Mouse (Mus musculus): ENCODE data around the gene Eps8l3.
"Not testable (repeated sequence)": the region's sequence is repeated elsewhere in the genome, so short reads cannot be mapped to it uniquely, and the experiment has no call there.

Gene Eps8l3

DNA sequence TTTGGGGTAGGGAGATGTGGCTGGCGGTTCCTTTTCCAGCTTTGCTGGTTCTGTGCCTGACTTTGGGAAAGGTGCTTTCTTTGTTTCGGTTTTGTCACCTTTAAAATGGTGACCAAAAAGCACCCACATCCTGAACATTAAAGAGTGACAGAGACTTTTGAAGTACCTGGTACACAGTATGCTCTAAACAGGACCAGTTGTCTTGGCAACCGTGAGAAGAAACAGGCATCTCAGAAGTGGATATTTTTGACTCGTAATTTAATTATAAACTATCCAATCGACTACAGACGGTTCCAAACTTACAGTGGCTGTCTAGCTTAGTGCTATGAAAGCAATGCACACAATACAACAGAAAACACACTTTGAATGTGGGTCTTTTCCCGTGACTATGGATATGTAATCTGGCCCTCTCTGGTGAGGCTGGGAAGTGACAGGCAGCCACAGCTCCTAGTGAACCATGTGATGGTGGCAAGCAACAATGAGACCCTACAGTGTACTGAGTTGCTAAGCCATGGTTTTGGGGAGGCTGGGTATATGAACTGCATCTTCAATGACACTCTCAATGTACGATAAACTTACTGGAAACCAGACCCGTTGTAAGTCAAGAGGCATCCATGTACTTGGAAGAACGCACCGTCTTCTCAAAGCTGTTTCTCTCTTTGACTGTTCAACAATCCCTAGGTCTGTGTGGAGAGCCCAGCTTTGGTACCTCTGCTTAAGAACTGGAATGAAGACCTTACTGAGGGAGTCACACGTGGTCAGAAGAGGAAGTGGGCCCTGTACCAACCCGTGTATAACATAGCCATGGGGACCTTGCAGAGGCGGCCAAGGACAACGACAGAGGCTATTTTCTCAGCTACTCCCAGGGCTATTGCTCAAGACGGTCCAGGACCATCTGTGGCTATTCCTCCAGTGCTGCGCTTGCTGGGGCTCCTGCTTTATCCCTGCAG lies 23.5 kb upstream of the Eps8l3 start:
- no peak for DNase-seq (ENCODE audit: low spot score)

DNA sequence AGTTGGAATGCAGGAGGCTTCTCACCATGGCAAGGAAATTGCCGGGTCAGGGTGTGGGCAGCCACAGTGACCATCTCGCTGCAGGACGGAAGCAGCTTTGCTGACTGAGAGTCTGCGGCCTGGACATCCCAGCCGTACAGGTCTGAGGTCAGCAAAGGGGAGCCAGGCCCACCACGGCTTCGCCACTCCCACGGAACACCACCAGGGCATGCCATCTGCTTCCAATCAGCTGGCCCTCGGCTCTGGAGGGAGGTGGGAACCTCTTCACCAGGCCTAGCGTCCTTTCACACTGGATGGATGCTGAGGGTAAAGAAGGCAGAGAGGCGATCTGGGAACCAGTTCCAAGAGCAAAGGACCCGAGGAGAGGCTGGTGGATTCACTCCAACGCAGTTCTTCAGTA lies 21.7 kb upstream of the Eps8l3 start:
- DNase-seq (ENCODE audit: low spot score) = no peak

GRCm38 (mm10) chr3:107857646-107858045 lies 19.4 kb upstream of the Eps8l3 start:
- DNase-seq (ENCODE audit: low spot score) = no peak

DNA sequence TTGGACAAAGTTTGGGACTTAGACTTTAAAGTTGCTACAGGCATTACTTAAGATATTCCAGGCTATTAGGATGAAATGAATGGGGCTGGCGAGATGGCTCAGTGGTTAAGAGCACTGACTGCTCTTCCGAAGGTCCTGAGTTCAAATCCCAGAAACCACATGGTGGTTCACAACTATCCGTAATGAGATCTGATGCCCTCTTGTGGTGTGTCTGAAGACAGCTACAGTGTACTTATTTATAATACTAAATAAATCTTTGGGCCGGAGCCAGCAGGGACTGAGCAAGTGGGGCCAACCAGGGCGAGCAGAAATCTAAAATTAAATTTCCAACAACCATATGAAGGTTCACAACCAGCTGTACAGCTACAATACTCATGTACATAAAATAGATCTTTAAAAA lies 15.5 kb upstream of the Eps8l3 start:
- DNase-seq (ENCODE audit: low spot score) = not testable (repeated sequence)

DNA sequence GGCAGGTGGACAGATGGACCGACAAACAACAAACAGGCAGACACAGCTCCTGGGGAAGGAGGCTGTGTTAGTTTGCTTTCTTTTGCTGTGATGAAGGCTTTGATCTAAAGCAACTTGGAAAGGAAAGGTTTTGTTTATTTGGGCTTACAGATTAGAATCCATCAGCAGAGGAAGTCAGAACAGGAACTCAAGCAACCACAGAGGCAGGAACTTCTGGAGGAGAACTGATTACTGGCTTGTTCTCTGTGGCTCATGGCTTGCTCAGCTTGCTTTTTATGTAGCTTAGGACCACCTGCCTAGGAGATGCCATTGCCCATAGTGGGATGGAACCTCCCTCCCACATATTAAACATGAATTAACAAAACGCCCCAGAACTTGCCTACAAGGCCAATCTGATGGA lies 14.6 kb upstream of the Eps8l3 start:
- no peak for DNase-seq (ENCODE audit: low spot score)

GRCm38 (mm10) chr3:107863471-107863870 lies 13.6 kb upstream of the Eps8l3 start:
- no peak for DNase-seq (ENCODE audit: low spot score)

DNA sequence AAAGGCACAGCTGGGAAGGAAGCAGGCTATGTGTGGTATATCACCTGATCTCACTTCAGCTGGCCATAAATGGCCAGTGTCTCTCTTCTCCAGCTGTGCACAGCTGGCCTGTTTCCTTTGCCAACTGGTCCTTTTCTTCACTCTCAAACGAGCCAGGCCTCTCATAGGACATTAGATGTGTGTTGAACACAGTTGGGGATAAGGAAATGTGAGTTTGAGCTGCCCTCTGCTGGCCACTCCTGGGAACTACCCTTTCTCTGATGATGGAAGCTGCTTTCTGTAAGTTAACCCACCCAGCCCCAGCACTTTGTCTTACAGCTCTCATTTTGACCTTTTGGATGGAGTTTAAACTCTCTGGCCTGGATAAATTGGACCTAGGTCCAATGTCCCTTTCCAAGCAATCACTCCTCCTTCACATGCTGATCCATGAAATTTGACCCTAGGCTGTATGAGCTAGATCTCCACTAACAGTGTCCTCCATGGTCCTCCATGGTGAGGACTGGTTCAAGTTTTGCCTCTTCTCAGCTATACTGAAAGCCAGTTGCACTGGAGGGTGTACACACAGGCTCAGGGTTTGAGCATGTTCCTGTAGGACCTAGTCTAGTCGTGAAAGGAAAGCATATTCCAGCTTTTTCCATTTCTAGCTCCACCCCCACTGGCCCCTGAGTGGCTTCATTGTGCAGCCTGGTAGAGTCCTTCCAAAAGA lies 13.0 kb upstream of the Eps8l3 start:
- peak; percentile 72 for DNase-seq (ENCODE audit: low spot score)

GRCm38 (mm10) chr3:107865364-107866091 lies 11.5 kb upstream of the Eps8l3 start:
- no peak for DNase-seq (ENCODE audit: low spot score)

DNA sequence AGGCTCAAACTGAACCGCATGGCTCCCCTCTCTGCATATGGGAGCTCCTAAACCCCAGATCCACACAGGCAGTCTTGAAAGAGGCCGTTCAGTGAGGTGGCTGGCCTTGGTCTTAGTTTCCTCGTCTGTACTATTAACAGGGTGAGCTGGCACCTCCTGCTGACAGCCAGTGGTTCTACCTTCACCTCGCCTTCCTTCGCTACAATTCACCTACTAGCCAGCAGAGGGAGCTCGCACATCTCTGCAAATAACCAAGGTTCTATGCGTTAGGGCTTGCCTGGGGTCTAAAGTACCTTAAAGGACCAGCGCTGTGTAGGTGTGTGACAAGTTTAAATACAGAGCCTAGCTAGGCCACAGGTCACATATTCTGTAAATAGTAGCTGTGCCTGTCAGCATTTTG lies 9.9 kb upstream of the Eps8l3 start:
- peak; percentile 63 for DNase-seq (ENCODE audit: low spot score)

DNA sequence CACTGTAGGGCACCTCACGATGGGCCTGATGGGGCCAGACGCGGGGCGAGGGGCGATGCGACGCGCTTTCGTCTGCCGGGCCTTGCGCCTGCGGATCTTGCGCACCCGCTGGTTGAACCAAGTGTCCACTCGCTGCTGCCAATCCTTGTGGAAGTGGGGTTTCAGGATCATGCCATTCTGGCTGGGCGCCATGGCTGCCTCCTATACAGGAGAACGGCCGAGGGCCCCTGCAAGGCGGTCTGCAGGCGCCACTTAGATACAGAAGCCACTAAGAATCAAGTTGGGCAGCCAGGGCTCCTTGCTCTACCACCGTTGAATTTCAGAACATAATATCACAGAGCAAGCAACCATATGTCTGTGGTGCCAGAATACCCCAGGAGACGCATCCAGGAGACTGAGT lies 8.6 kb upstream of the Eps8l3 start:
- DNase-seq (ENCODE audit: low spot score) = no peak

- DNase-seq (ENCODE audit: low spot score) = no peak
Measured at GRCm38 (mm10) chr3:107869097-107869496, 7.9 kb upstream of the Eps8l3 start.

GRCm38 (mm10) chr3:107869925-107870324 lies 7.1 kb upstream of the Eps8l3 start:
- no peak for DNase-seq (ENCODE audit: low spot score)

DNA sequence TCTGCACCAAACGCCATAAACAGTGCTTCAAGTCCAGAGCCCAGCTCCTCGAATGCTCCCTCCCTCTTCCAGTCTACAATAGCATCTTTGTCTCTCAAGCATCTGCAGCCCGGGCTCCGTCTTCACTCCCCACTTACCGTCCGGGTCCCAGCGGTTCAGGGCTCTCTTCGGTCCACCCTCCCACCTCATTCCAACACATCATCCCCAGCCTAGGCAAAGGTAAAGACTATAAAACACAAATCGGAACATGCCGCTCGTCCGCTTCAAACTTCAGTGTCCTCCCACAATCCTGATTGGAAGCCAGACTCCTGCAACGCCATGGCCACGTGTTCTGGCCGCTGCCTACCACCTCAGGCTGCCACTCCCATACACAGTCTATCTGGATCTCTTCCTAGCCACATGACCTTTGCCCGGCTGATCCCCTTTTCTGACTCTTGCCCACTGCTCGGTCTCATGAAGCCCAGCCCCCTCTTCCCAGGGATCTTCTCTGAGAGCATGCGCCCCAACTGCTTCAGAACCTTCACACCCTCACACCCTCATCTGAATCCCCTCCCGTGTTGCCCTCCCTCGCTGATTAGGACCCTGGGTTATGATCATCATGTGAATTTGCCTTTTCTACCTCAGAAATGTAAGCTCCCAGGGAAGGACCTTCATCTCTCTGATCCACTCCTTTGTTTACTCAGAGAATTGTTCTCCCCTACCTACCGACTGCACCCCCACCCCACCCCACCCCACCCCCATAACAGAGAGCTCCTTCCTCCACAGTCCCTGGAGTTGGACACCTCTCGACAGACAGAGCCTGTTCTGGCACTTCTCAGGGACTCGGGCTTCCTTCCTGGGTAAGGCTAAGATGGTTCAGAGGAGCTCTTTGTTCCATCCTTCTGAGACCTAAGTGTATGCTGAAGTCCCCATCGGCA lies 3.4 kb upstream of the Eps8l3 start:
- DNase-seq (ENCODE audit: low spot score) = no peak

- DNase-seq (ENCODE audit: low spot score) = no peak
Measured at GRCm38 (mm10) chr3:107875231-107875630, 1.8 kb upstream of the Eps8l3 start.

- no peak for DNase-seq (ENCODE audit: low spot score)
Measured at GRCm38 (mm10) chr3:107877747-107878736, 1.0 kb downstream of the Eps8l3 start.

DNA sequence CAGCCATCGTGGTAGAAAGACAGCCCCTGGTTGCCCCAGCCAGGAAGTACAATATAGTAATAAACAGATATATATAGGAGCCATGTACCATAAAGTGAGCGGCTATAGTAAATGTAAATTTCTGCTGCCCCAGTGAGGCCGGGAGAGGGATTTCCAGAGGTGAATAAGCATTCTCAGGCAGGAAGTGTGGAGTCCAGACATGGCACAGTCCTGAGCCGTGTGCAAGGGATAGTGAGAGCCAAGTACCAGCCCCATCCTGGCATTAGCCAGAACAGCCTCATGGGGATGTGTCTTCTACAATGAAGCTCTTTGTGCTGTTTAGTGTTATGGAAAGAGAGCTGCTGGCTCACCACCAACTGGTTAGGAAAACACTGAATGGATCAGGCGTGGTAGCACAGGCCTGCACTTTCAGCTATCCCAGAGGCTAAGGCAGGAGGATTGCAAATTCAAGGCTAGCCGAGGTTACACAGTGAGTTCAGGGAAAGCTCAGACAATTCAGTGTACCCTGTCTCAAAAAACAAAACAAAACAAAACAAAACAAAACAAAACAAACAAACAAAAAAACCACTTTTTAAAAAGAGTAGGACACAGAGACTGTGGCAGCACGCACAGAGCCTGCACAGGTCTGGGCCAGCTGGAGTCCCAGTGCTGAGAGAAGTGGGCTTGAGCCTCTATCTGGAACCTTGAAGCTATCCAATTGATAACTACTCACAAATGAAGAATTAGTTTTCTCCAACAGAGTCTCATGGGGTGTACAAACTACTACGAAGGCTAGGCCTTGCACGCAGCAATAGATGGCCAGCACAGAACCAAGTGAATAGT lies 10.9 kb downstream of the Eps8l3 start:
- no peak for DNase-seq (ENCODE audit: low spot score)

DNA sequence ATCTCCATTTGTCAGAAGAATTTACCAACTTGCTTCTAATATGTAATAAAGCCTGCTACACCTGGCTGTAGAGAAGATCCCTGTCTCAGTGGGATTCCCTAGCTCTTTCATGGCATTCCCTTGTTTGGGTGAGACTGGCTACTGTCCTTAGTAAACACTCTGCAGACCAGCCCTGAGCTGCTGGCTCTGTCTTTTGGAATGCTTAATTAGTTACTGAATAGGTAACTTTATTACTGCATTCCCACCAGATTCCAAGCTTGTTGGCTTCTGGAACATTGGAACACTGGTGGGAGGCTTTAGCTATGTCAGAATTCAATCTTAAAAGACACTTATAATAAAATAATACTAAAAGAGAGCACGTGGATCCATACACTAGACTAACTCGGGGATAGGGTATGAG lies 12.2 kb downstream of the Eps8l3 start:
- not testable (repeated sequence) for DNase-seq (ENCODE audit: low spot score)

GRCm38 (mm10) chr3:107895194-107895719 lies 18.2 kb downstream of the Eps8l3 start:
- no peak for DNase-seq (ENCODE audit: low spot score)
